Mouse (Mus musculus) 3T3-L1 (cell line): Measurements from ENCODE around the gene Lao1.
"Not testable (repeated sequence)": the region's sequence is repeated elsewhere in the genome, so short reads cannot be mapped to it uniquely, and the experiment has no call there.

Source experiments
- DNase-seq: peaks from one replicate; pipeline ENCODE4 v3.0.0-alpha.2; 2015; ENCODE audit warnings: low read depth, low spot score

Gene Lao1

DNA sequence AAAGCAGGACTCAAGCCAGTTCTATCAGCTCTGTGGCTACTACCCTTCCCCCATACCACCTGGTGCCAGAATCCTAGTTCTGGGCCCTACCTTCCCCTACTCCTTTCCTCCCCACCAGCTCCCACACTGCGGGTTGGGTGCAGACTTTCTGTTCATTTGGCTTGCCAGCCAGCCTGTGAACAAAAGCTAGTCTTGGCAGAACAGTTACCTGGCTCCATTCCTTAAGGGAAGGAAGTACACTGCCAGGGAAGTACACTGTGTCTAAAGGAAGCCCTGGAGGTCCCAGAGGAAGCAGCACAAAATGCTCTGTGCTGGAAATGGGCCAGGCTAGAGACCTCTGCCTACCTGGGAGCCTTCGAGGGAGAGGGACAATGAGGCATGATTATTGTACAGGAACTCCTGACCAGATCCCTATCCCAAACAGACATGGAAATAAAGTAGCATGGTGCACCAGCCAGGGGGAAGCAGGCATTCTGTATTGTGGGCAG, at the start of gene Lao1:
Lao1 (plus strand) TSS at position 438 of the 488 bp plus-strand sequence.
- DNase-seq: no peak

GRCm38 (mm10) chr4:118917365-118917764, 44.0 kb upstream of the Lao1 start, which contains the start of gene Olfr1329:
Gene Olfr1329, minus strand, starts transcription at chr4:118917465.
- not testable (repeated sequence) for DNase-seq

- DNase-seq: not testable (repeated sequence)
Measured at GRCm38 (mm10) chr4:118931326-118931725, 30.1 kb upstream of the Lao1 start.

- DNase-seq: no peak
Measured at GRCm38 (mm10) chr4:118938512-118938911, 22.9 kb upstream of the Lao1 start, which contains the start of gene Olfr1328. Gene Olfr1328, minus strand, starts transcription at chr4:118938612.

- no peak for DNase-seq
Measured at GRCm38 (mm10) chr4:118958812-118959211, 2.6 kb upstream of the Lao1 start.

DNA sequence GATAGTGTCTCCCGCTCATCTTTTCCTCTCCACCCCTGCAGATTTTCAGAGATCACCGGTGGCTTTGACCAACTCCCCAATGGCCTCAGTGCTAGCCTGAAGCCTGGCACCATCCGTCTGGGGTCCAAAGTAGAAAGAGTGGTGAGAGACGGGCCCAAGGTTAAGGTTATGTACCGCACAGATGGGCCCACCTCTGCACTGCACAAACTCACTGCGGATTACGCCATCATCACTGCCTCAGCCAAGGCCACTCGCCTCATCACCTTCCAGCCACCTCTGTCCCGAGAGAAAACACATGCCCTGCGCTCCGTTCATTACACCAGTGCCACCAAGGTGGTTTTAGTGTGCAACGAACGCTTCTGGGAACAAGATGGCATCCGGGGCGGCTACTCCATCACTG, 6.3 kb downstream of the Lao1 start:
- no peak for DNase-seq

GRCm38 (mm10) chr4:118973281-118973680, 11.9 kb downstream of the Lao1 start:
- DNase-seq: no peak

DNA sequence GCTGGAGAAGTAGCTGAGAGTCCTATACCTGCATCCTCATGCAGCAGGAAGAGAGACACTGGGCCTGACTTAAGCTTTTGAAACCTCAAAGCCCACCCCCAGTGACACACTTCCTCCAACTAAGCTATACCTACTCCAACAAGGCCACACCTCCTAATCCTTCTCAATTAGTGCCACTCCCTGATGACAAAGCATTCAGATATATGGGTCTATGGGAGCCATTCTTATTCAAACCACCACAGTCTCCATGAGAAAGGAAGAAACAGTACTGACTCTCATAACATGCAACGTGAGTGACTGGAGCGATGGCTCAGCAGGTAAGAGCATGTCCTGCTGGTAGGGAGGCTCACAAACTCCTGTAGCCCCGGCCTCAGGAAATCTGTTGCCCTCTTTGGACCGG, 23.9 kb downstream of the Lao1 start:
- DNase-seq: no peak

DNA sequence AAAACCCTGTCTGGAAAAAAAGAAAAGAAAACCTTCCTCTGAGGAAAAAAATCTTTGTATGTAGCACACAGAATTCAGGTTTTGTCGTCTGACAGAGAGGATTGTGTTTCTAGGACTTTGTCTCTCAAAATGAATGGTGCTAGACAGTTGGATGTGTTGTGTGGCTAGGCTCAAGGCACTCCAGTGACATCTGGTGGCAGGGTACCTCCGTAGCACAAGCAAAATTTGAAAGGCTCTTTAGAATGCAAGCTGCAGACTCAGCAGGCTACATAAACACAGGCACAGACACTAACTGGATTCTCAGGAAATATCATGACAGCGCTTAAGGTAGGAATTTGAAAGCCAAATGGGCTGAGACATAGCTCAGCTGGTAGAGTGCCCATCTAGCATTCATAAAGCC, 27.2 kb downstream of the Lao1 start:
- DNase-seq: peak; percentile 57

- DNase-seq: no peak
Measured at GRCm38 (mm10) chr4:118989331-118989730, 28.0 kb downstream of the Lao1 start.

- DNase-seq: peak; percentile 51
Measured at GRCm38 (mm10) chr4:118991797-118992196, 30.4 kb downstream of the Lao1 start.

- no peak for DNase-seq
Measured at GRCm38 (mm10) chr4:118997127-118997542, 35.8 kb downstream of the Lao1 start.

DNA sequence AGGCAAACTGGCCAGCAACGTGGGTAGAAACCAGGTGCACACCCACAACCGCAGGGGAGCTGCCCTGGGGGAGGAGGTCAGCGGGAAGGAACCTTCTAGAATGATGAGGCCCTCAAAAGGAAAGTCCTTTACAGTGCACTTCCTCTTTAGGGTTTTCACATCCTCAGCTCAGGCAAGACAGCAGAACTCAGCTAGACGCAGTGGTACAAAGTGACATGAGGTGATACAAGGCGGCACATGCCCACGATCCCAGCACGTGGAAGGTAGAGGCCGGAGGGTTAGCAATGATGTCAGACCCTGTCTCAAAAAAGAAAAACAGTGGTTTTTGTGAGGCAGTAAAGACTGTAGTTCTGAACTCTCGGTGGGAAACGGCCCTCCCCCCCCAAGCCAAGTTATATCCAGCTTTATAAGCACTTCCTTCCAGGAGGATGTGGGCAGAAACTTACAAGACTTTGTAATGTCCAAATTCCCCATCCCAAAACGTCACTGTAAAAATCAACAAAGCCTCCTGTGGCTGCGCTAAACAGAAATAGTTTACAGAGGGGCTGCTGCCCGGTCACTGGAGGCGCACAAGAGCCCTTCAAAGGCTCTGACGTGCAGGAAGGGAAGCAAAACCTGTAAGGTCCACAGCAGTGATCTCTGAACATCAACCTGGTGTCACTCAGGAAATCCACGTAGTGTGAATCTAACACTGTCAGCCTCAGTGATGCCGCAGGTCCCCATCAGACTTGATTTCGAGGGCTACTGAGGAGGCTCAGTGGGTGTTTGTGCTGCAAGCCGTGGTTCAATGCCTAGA, 38.5 kb downstream of the Lao1 start:
- DNase-seq: no peak

DNA sequence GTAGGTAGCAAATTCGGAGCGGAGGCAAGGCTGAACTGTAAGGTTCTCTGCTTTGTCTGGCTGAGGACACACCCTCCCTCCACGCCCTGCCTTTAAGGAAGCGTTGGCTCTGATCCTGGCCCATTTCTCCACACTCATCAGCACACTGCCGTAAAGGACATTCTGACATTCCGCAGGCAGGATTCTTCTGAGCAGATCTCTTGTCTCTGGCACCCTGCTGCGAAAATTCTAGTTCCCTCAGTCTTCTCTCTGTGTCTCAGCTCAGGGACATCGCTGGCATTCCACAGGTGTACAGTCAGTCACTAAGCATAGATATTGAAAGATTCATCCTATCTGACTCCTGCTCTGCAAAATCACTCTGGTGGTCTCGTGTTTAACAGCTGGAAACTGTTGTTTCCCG, 40.3 kb downstream of the Lao1 start:
- no peak for DNase-seq

DNA sequence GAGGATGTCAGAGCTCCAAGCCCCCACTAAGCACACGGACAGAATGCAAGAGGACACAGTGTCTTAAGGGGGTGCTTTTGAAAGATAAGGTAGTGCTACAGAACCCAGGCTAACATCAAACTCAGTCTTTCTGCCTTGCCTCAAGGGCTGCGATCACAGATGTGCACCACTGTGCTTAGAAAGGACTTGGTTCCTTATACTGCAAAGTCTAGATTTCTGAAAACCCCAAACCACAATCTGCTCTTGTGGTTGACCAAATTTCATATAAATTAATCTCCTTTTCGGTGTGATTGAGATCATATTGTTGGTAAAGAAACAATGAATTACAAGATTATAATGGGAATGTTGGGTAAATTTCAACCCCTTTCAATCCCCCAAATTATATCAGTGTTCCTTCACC, 41.1 kb downstream of the Lao1 start:
- DNase-seq: no peak

- DNase-seq: peak; percentile 67
Measured at GRCm38 (mm10) chr4:119004178-119004577, 42.8 kb downstream of the Lao1 start.

GRCm38 (mm10) chr4:119004613-119005339, 43.4 kb downstream of the Lao1 start:
- DNase-seq: peak; percentile 89

- no peak for DNase-seq
Measured at GRCm38 (mm10) chr4:119007602-119008001, 46.2 kb downstream of the Lao1 start.

- peak; percentile 65 for DNase-seq
Measured at GRCm38 (mm10) chr4:119008476-119008875, 47.1 kb downstream of the Lao1 start.

- DNase-seq: no peak
Measured at GRCm38 (mm10) chr4:119009814-119010213, 48.4 kb downstream of the Lao1 start.

GRCm38 (mm10) chr4:119011050-119011680, 49.8 kb downstream of the Lao1 start:
- no peak for DNase-seq

- no peak for DNase-seq
Measured at GRCm38 (mm10) chr4:119013031-119013430, 51.7 kb downstream of the Lao1 start.
